Mouse (Mus musculus): Measurements from ENCODE around the gene Ap2a2. TPM values are rescaled to one million over a fixed set of nuclear protein-coding genes. Genes with fewer than 3 reads are reported as not detected.
"Not testable (repeated sequence)": the region's sequence is repeated elsewhere in the genome, so short reads cannot be mapped to it uniquely, and the experiment has no call there.

Ap2a2 gene
- polyA plus RNA-seq, 1 experiment: 92.7 TPM

DNA sequence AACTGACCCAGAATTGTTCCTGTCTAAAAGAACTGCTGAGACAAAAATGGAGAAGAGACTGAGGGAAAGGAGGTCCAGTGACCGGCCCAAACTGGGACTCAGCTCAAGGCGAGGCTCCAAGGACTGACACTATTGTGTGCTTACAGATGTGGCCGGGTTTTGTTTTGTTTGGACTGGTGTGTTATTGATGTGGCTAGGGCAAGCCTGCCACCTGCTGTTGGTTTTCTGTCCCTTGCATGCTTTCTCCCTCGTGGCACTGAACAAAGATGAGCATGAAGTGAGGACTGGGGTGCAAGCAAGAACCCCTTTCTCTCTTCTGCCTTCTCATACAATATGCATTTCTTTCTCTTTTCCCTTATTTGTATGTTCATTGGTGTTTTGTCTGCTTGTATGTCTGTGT lies 104.2 kb downstream of the Ap2a2 start:
- Histone ChIP-seq H3K27me3 (ENCODE audit: control insufficient read depth, insufficient read depth, insufficient read length) (peaks cover 4% of the 10 kb centered on the region), H3K36me3 (ENCODE audit: control insufficient read depth, insufficient read depth) (no peaks in the 10 kb centered on the region), H3K4me3 (ENCODE audit: insufficient read depth, poor library complexity, severe bottlenecking) (no peak overlapping the region), H3K79me2 (ENCODE audit: control insufficient read depth, insufficient read depth) (no peaks in the 10 kb centered on the region), H3K79me3 (ENCODE audit: low read depth) (no peaks in the 10 kb centered on the region), H3ac (ENCODE audit: control insufficient read depth, insufficient read length, low read depth) (no peak overlapping the region)
- TF ChIP-seq CTCF (IDR thresholded peaks at IDR 0.05; ENCODE audit: control insufficient read depth, insufficient read depth, insufficient read length): peak; percentile 64
- peak; percentile 63 for TF ChIP-seq MAX (IDR thresholded peaks at IDR 0.05)
- no peak for TF ChIP-seq MYOG (IDR thresholded peaks at IDR 0.05; ENCODE audit: control insufficient read depth, extremely low read depth, insufficient read length)

- not testable (repeated sequence) for H3K79me3 ChIP-seq (ENCODE audit: low read depth); H3K27me3 ChIP-seq (ENCODE audit: control insufficient read depth, insufficient read depth, insufficient read length); H3K79me2 ChIP-seq (ENCODE audit: control insufficient read depth, insufficient read depth); H3K4me3 ChIP-seq (ENCODE audit: insufficient read depth, poor library complexity, severe bottlenecking); H3K36me3 ChIP-seq (ENCODE audit: control insufficient read depth, insufficient read depth); H3ac ChIP-seq (ENCODE audit: control insufficient read depth, insufficient read length, low read depth)
These were observed 107.1 kb downstream of the Ap2a2 start for GRCm38 (mm10) chr7:141669097-141669496.

- Histone ChIP-seq H3K79me3 (ENCODE audit: low read depth) (no peaks in the 10 kb centered on the region), H3ac (ENCODE audit: control insufficient read depth, insufficient read length, low read depth) (no peak overlapping the region), H3K27me3 (ENCODE audit: control insufficient read depth, insufficient read depth, insufficient read length) (peaks cover 13% of the 10 kb centered on the region), H3K4me3 (ENCODE audit: insufficient read depth, poor library complexity, severe bottlenecking) (no peak overlapping the region), H3K36me3 (ENCODE audit: control insufficient read depth, insufficient read depth) (no peaks in the 10 kb centered on the region), H3K79me2 (ENCODE audit: control insufficient read depth, insufficient read depth) (no peaks in the 10 kb centered on the region)
- TF ChIP-seq FOSL1 (IDR thresholded peaks at IDR 0.05; ENCODE audit: insufficient read depth, low read length, poor library complexity, severe bottlenecking) (no peak), CTCF (IDR thresholded peaks at IDR 0.05; ENCODE audit: control insufficient read depth, insufficient read depth, insufficient read length) (no peak)
These were observed 109.0 kb downstream of the Ap2a2 start for GRCm38 (mm10) chr7:141670999-141671398.

- no peak for TF ChIP-seq FOSL1 (IDR thresholded peaks at IDR 0.05; ENCODE audit: insufficient read depth, low read length, poor library complexity, severe bottlenecking)
- TF ChIP-seq MYOG (IDR thresholded peaks at IDR 0.05; ENCODE audit: control insufficient read depth, extremely low read depth, insufficient read length): no peak
- no peak for TF ChIP-seq USF1 (IDR thresholded peaks at IDR 0.05; ENCODE audit: low read depth)
- TF ChIP-seq CTCF (IDR thresholded peaks at IDR 0.05; ENCODE audit: control insufficient read depth, insufficient read depth, insufficient read length): no peak
- TF ChIP-seq CEBPB (IDR thresholded peaks at IDR 0.05; ENCODE audit: low read depth): no peak
- no peak for TF ChIP-seq MYOD1 (IDR thresholded peaks at IDR 0.05; ENCODE audit: control insufficient read depth, insufficient read length, low read depth)
- no peak for TF ChIP-seq MAX (IDR thresholded peaks at IDR 0.05)
- Histone ChIP-seq H3K36me3 (ENCODE audit: control insufficient read depth, insufficient read depth) (no peaks in the 10 kb centered on the region), H3ac (ENCODE audit: control insufficient read depth, insufficient read length, low read depth) (no peak overlapping the region), H3K4me3 (ENCODE audit: insufficient read depth, poor library complexity, severe bottlenecking) (no peak overlapping the region), H3K27me3 (ENCODE audit: control insufficient read depth, insufficient read depth, insufficient read length) (peaks cover 13% of the 10 kb centered on the region), H3K79me3 (ENCODE audit: low read depth) (no peaks in the 10 kb centered on the region), H3K79me2 (ENCODE audit: control insufficient read depth, insufficient read depth) (no peaks in the 10 kb centered on the region)
These were observed 109.8 kb downstream of the Ap2a2 start for GRCm38 (mm10) chr7:141671626-141672291.

GRCm38 (mm10) chr7:141678922-141679321 lies 116.9 kb downstream of the Ap2a2 start:
- Histone ChIP-seq H3K36me3 (ENCODE audit: control insufficient read depth, insufficient read depth) (no peaks in the 10 kb centered on the region), H3K4me3 (ENCODE audit: insufficient read depth, poor library complexity, severe bottlenecking) (no peak overlapping the region), H3K79me2 (ENCODE audit: control insufficient read depth, insufficient read depth) (no peaks in the 10 kb centered on the region), H3ac (ENCODE audit: control insufficient read depth, insufficient read length, low read depth) (no peak overlapping the region), H3K79me3 (ENCODE audit: low read depth) (no peaks in the 10 kb centered on the region), H3K27me3 (ENCODE audit: control insufficient read depth, insufficient read depth, insufficient read length) (peaks cover 39% of the 10 kb centered on the region)
- TF ChIP-seq CTCF (IDR thresholded peaks at IDR 0.05; ENCODE audit: control insufficient read depth, insufficient read depth, insufficient read length): no peak
- TF ChIP-seq USF1 (IDR thresholded peaks at IDR 0.05; ENCODE audit: low read depth): no peak
- no peak for TF ChIP-seq FOSL1 (IDR thresholded peaks at IDR 0.05; ENCODE audit: insufficient read depth, low read length, poor library complexity, severe bottlenecking)
- TF ChIP-seq MYOD1 (IDR thresholded peaks at IDR 0.05; ENCODE audit: control insufficient read depth, insufficient read length, low read depth): no peak
- TF ChIP-seq MYOG (IDR thresholded peaks at IDR 0.05; ENCODE audit: control insufficient read depth, extremely low read depth, insufficient read length): no peak
- TF ChIP-seq MAX (IDR thresholded peaks at IDR 0.05): no peak
- TF ChIP-seq CEBPB (IDR thresholded peaks at IDR 0.05; ENCODE audit: low read depth): no peak

Small RNA genes lying within 50 kb of the gene (microRNA-seq; reads per million reads assigned to microRNA genes)
- gene Mir7063 (ENCODE audit: borderline microRNAs expressed): 2.1 reads per million, percentile 40 among the genes with 10 or more reads in this experiment

Other genes with a start within 250 kb of the Ap2a2 start
- 21.4 TPM for gene Deaf1, start 234.5 kb upstream of the Ap2a2 start, polyA plus RNA-seq (2012; fragmentation: generic; extraction: Trizol)
- 18.9 TPM for gene Tmem80, start 234.4 kb upstream of the Ap2a2 start, polyA plus RNA-seq (2012; fragmentation: generic; extraction: Trizol)
- gene Eps8l2, start 223.3 kb upstream of the Ap2a2 start, polyA plus RNA-seq (2012; fragmentation: generic; extraction: Trizol): 0.67 TPM
- 252 TPM for gene Taldo1, start 170.0 kb upstream of the Ap2a2 start, polyA plus RNA-seq (2012; fragmentation: generic; extraction: Trizol)
- gene Gatd1, start 148.0 kb upstream of the Ap2a2 start, polyA plus RNA-seq (2012; fragmentation: generic; extraction: Trizol): 14.9 TPM
- gene Cend1, start 132.7 kb upstream of the Ap2a2 start, polyA plus RNA-seq (2012; fragmentation: generic; extraction: Trizol): 2.4 TPM
- 16.2 TPM for gene Slc25a22, start 124.3 kb upstream of the Ap2a2 start, polyA plus RNA-seq (2012; fragmentation: generic; extraction: Trizol)
- gene Pidd1, start 118.1 kb upstream of the Ap2a2 start, polyA plus RNA-seq (2012; fragmentation: generic; extraction: Trizol): 9.5 TPM
- gene Rplp2, start 114.8 kb upstream of the Ap2a2 start, polyA plus RNA-seq (2012; fragmentation: generic; extraction: Trizol): 4,785 TPM
- 32.8 TPM for gene Pnpla2, start 107.0 kb upstream of the Ap2a2 start, polyA plus RNA-seq (2012; fragmentation: generic; extraction: Trizol)
- 4.5 TPM for gene Cracr2b, start 101.1 kb upstream of the Ap2a2 start, polyA plus RNA-seq (2012; fragmentation: generic; extraction: Trizol)
- 334 TPM for gene Cd151, start 94.8 kb upstream of the Ap2a2 start, polyA plus RNA-seq (2012; fragmentation: generic; extraction: Trizol)
- 124 TPM for gene Polr2l, start 87.0 kb upstream of the Ap2a2 start, polyA plus RNA-seq (2012; fragmentation: generic; extraction: Trizol)
- 278 TPM for gene Tspan4, start 86.9 kb upstream of the Ap2a2 start, polyA plus RNA-seq (2012; fragmentation: generic; extraction: Trizol)
- gene Chid1, start 22.3 kb upstream of the Ap2a2 start, polyA plus RNA-seq (2012; fragmentation: generic; extraction: Trizol): 27.4 TPM
- gene Muc6, start 93.1 kb downstream of the Ap2a2 start, polyA plus RNA-seq (2012; fragmentation: generic; extraction: Trizol): 0.27 TPM
- gene Muc2, start 128.2 kb downstream of the Ap2a2 start, polyA plus RNA-seq (2012; fragmentation: generic; extraction: Trizol): 0.02 TPM
- under 0.01 TPM for gene Muc5ac, start 226.8 kb downstream of the Ap2a2 start, polyA plus RNA-seq (2012; fragmentation: generic; extraction: Trizol)

Data from C2C12 (cell line).